Mouse (Mus musculus): Measurements from ENCODE around the gene Hdac7. TPM values are rescaled to one million over a fixed set of nuclear protein-coding genes. Genes with fewer than 3 reads are reported as not detected.

Gene Hdac7
- 25.9 and 26.6 TPM in 2 replicates for polyA plus RNA-seq (2015; fragmentation: Nextera tagmentation; extraction: Ambion mirVana)

GRCm38 (mm10) chr15:97844037-97845034, at the start of gene Hdac7:
Gene Hdac7, minus strand, starts transcription at chr15:97844502.
- H3K4me3 ChIP-seq: no peak within 1 kb of the TSS
- no peaks in the 10 kb centered on the region for H3K36me3 ChIP-seq
- H3K9ac ChIP-seq (replicated peaks): no peak within 1 kb of the TSS
- H3K27me3 ChIP-seq: no peaks in the 10 kb centered on the region
- WGBS: 74% methylated on average over 19 of the region's 19 CpGs
- H3K4me2 ChIP-seq (replicated peaks): no peak within 1 kb of the TSS
- H3K27ac ChIP-seq (replicated peaks): no peak within 1 kb of the TSS
- ATAC-seq (replicated peaks): no peak
- H3K4me1 ChIP-seq: peaks cover 4% of the 10 kb centered on the region; the same call in 1 of the 2 replicates
- no peaks in the 10 kb centered on the region for H3K9me3 ChIP-seq

- no peak overlapping the region for H3K9ac ChIP-seq (replicated peaks)
- 0 out of 2 replicates have a peak, but pooled peaks cover 3% of the 10 kb centered on the region for H3K4me1 ChIP-seq
- H3K36me3 ChIP-seq: no peaks in the 10 kb centered on the region
- H3K4me2 ChIP-seq (replicated peaks): no peak overlapping the region
- H3K9me3 ChIP-seq: no peaks in the 10 kb centered on the region
- no peak overlapping the region for H3K4me3 ChIP-seq
- WGBS: 73% methylated on average over 8 of the region's 8 CpGs
- H3K27ac ChIP-seq (replicated peaks): no peak overlapping the region
- ATAC-seq (replicated peaks): no peak
- no peaks in the 10 kb centered on the region for H3K27me3 ChIP-seq
Observed at GRCm38 (mm10) chr15:97892506-97892905, 48.2 kb upstream of the Hdac7 start.

- H3K27me3 ChIP-seq: no peaks in the 10 kb centered on the region
- no peak overlapping the region for H3K27ac ChIP-seq (replicated peaks)
- H3K36me3 ChIP-seq: no peaks in the 10 kb centered on the region
- H3K4me2 ChIP-seq (replicated peaks): no peak overlapping the region
- no peak for ATAC-seq (replicated peaks)
- 93% methylated on average over 10 of the region's 10 CpGs for WGBS
- H3K9ac ChIP-seq (replicated peaks): no peak overlapping the region
- no peaks in the 10 kb centered on the region for H3K9me3 ChIP-seq
- H3K4me1 ChIP-seq: no peaks in the 10 kb centered on the region
- no peak overlapping the region for H3K4me3 ChIP-seq
Observed at GRCm38 (mm10) chr15:97890450-97890849, 46.1 kb upstream of the Hdac7 start.

- Histone ChIP-seq H3K9ac (replicated peaks) (no peak overlapping the region), H3K27me3 (no peaks in the 10 kb centered on the region), H3K4me3 (no peak overlapping the region), H3K4me2 (replicated peaks) (no peak overlapping the region), H3K27ac (replicated peaks) (no peak overlapping the region), H3K9me3 (no peaks in the 10 kb centered on the region), H3K4me1 (no peaks in the 10 kb centered on the region), H3K36me3 (no peaks in the 10 kb centered on the region)
- ATAC-seq (replicated peaks): no peak
- WGBS: 46% methylated on average over 11 of the region's 11 CpGs
Observed at GRCm38 (mm10) chr15:97890017-97890416, 45.7 kb upstream of the Hdac7 start.

GRCm38 (mm10) chr15:97887541-97888016, 43.3 kb upstream of the Hdac7 start:
- no peak overlapping the region for H3K9ac ChIP-seq (replicated peaks)
- no peak overlapping the region for H3K27ac ChIP-seq (replicated peaks)
- no peak overlapping the region for H3K4me3 ChIP-seq
- no peaks in the 10 kb centered on the region for H3K4me1 ChIP-seq
- H3K9me3 ChIP-seq: no peaks in the 10 kb centered on the region
- no peak for ATAC-seq (replicated peaks)
- WGBS: 78% methylated on average over 10 of the region's 10 CpGs
- no peaks in the 10 kb centered on the region for H3K36me3 ChIP-seq
- no peaks in the 10 kb centered on the region for H3K27me3 ChIP-seq
- H3K4me2 ChIP-seq (replicated peaks): no peak overlapping the region

- Histone ChIP-seq H3K4me2 (replicated peaks) (no peak overlapping the region), H3K27me3 (no peaks in the 10 kb centered on the region), H3K9me3 (no peaks in the 10 kb centered on the region), H3K27ac (replicated peaks) (no peak overlapping the region), H3K9ac (replicated peaks) (no peak overlapping the region), H3K4me1 (no peaks in the 10 kb centered on the region), H3K4me3 (no peak overlapping the region), H3K36me3 (no peaks in the 10 kb centered on the region)
- 88% methylated on average over 8 of the region's 8 CpGs for WGBS
- ATAC-seq (replicated peaks): no peak
Observed at GRCm38 (mm10) chr15:97881423-97881822, 37.1 kb upstream of the Hdac7 start.

- ATAC-seq (replicated peaks): no peak
- H3K9ac ChIP-seq (replicated peaks): no peak overlapping the region
- H3K27ac ChIP-seq (replicated peaks): no peak overlapping the region
- no peak overlapping the region for H3K4me2 ChIP-seq (replicated peaks)
- no peaks in the 10 kb centered on the region for H3K27me3 ChIP-seq
- no peak overlapping the region for H3K4me3 ChIP-seq
- no peaks in the 10 kb centered on the region for H3K36me3 ChIP-seq
- H3K4me1 ChIP-seq: no peaks in the 10 kb centered on the region
- H3K9me3 ChIP-seq: no peaks in the 10 kb centered on the region
- WGBS: 82% methylated on average over 9 of the region's 9 CpGs
Observed at GRCm38 (mm10) chr15:97880441-97880840, 36.1 kb upstream of the Hdac7 start.

GRCm38 (mm10) chr15:97878696-97879328, 34.5 kb upstream of the Hdac7 start:
- Histone ChIP-seq H3K36me3 (no peaks in the 10 kb centered on the region), H3K9me3 (no peaks in the 10 kb centered on the region), H3K4me2 (replicated peaks) (no peak overlapping the region), H3K4me3 (no peak overlapping the region), H3K27me3 (no peaks in the 10 kb centered on the region), H3K4me1 (no peaks in the 10 kb centered on the region), H3K27ac (replicated peaks) (no peak overlapping the region), H3K9ac (replicated peaks) (no peak overlapping the region)
- ATAC-seq (replicated peaks): no peak
- 73% methylated on average over 7 of the region's 7 CpGs for WGBS

GRCm38 (mm10) chr15:97875784-97876183, 31.5 kb upstream of the Hdac7 start:
- no peak for ATAC-seq (replicated peaks)
- no peak overlapping the region for H3K27ac ChIP-seq (replicated peaks)
- no peaks in the 10 kb centered on the region for H3K27me3 ChIP-seq
- H3K4me1 ChIP-seq: no peaks in the 10 kb centered on the region
- H3K9ac ChIP-seq (replicated peaks): no peak overlapping the region
- H3K4me3 ChIP-seq: no peak overlapping the region
- no peaks in the 10 kb centered on the region for H3K9me3 ChIP-seq
- H3K36me3 ChIP-seq: no peaks in the 10 kb centered on the region
- 90% methylated on average over 8 of the region's 8 CpGs for WGBS
- H3K4me2 ChIP-seq (replicated peaks): no peak overlapping the region

GRCm38 (mm10) chr15:97873717-97874116, 29.4 kb upstream of the Hdac7 start:
- ATAC-seq (replicated peaks): no peak
- no peak overlapping the region for H3K9ac ChIP-seq (replicated peaks)

GRCm38 (mm10) chr15:97872161-97872560, 27.9 kb upstream of the Hdac7 start:
- 84% methylated on average over 8 of the region's 8 CpGs for WGBS
- Histone ChIP-seq H3K36me3 (no peaks in the 10 kb centered on the region), H3K4me2 (replicated peaks) (no peak overlapping the region), H3K27ac (replicated peaks) (no peak overlapping the region), H3K4me3 (no peak overlapping the region), H3K4me1 (no peaks in the 10 kb centered on the region), H3K9ac (replicated peaks) (no peak overlapping the region), H3K9me3 (no peaks in the 10 kb centered on the region), H3K27me3 (no peaks in the 10 kb centered on the region)
- no peak for ATAC-seq (replicated peaks)

More at GRCm38 (mm10) chr15:97873717-97874116, 29.4 kb upstream of the Hdac7 start:
- Histone ChIP-seq H3K36me3 (no peaks in the 10 kb centered on the region), H3K4me3 (no peak overlapping the region), H3K27me3 (no peaks in the 10 kb centered on the region), H3K4me2 (replicated peaks) (no peak overlapping the region), H3K9me3 (no peaks in the 10 kb centered on the region), H3K4me1 (no peaks in the 10 kb centered on the region), H3K27ac (replicated peaks) (no peak overlapping the region)
- 84% methylated on average over 9 of the region's 9 CpGs for WGBS

Data from forebrain, embryonic 15.5 days (tissue).